Mouse (Mus musculus) liver (tissue): ENCODE measurements around the gene Olfr1463.

Experiments
- DNase-seq: peaks from one replicate; pipeline ENCODE4 v3.0.0-alpha.2; 2020; ENCODE audit warnings: mixed read lengths

Gene Olfr1463

DNA sequence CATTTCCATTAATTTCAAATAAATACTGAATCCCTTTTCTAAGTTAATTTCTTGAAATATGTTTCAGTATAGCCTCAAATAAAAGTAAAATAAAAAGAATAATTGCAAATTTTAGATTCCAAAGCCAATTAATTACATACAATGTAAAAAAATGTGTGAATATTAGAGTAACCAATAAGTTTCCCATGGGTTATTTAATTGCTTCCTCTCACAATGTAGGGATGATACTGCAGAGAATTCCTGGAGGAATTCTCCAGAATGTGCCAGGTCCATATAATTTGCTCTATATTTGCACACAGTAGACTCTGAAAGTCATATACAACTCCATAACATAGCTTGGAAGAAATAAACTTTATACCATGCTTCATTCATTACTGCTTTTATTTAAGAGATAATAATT, at the start of gene Olfr1463:
Olfr1463 (plus strand) TSS at position 301 of the 400 bp plus-strand sequence.
- no peak for DNase-seq

DNA sequence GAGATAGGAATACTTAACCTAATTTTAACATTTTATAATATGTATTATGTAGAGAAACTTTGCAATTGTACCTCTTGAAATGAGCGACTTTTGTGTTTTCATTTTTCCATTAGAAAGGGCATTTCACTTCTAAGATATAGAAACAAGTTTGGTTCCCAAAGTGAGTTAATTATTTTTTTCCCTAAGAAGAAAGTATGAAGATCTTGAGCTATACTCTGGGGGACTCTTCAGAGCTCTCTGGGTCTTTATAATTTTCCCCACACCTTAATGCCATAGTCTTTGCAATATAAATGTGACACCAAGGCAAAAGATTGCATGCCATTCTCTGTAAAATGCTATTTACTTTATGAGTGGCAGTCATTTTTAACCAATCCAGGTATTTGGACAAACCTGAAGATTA, 45.7 kb upstream of the Olfr1463 start, which contains the start of gene Olfr1462:
Olfr1462 (plus strand) TSS at position 301 of the 400 bp plus-strand sequence.
- DNase-seq = no peak

DNA sequence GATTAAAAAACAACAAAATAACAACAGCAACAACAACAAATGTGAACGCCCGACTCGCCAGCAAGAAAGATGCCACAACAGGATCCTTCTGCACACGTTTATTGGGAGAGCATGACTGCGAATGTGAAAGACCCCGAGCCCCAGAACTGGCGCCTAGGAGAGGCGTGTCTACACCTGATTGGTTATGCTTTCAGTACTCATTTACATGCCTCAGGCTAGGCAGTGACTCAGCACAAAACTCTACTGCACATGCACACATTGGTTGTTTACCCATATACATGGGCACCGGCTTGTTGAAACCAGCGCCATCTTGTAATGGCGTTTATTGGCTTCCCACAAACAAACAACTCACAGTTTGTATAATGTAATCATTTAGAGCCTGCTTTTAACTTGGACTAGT, 9.5 kb upstream of the Olfr1463 start:
- DNase-seq = no peak
